Mouse (Mus musculus) embryonic facial prominence, embryonic 13.5 days (tissue): ENCODE results near the gene Rab11b. TPM values are rescaled to one million over a fixed set of nuclear protein-coding genes. Genes with fewer than 3 reads are reported as not detected.
A peak's percentile ranks its signal among the peaks of the same experiment; 100 is the strongest.
"Not testable (repeated sequence)": the region's sequence is repeated elsewhere in the genome, so short reads cannot be mapped to it uniquely, and the experiment has no call there.

Source experiments
- ATAC-seq: fragments of 200-750 bp; cut with Nextera tagmentation; 2 replicates; pipeline ENCODE4 v1.8.0; 2017; ENCODE audit warnings: low read depth; ENCODE audit not compliant: insufficient number of reproducible peaks, insufficient read depth, low FRiP score, low TSS enrichment
- H3K27ac ChIP-seq: fragments of 300-500 bp; sonication (generic); 2 replicates; pipeline ENCODE4 v1.5.1; 2015; ENCODE audit warnings: moderate library complexity, mild to moderate bottlenecking, inconsistent platforms
- H3K27me3 ChIP-seq: fragments of 300-500 bp; sonication (generic); 2 replicates; pipeline ENCODE4 v1.6.1; 2015; ENCODE audit warnings: mild to moderate bottlenecking, inconsistent platforms
- H3K36me3 ChIP-seq: fragments of 300-500 bp; sonication (generic); 2 replicates; pipeline ENCODE4 v1.6.1; 2015; ENCODE audit warnings: mild to moderate bottlenecking, inconsistent platforms
- H3K4me1 ChIP-seq: fragments of 300-500 bp; sonication (generic); 2 replicates; pipeline ENCODE4 v1.6.1; 2015; ENCODE audit warnings: inconsistent platforms
- H3K4me2 ChIP-seq: fragments of 300-500 bp; sonication (generic); 2 replicates; pipeline ENCODE4 v1.6.1; 2015; ENCODE audit warnings: moderate library complexity, mild to moderate bottlenecking, inconsistent platforms
- H3K4me3 ChIP-seq: fragments of 300-500 bp; sonication (generic); 2 replicates; pipeline ENCODE4 v1.5.1; 2015; ENCODE audit warnings: mild to moderate bottlenecking, inconsistent platforms
- H3K9ac ChIP-seq: fragments of 300-500 bp; sonication (generic); 2 replicates; pipeline ENCODE4 v1.6.1; 2015; ENCODE audit warnings: mild to moderate bottlenecking, inconsistent platforms
- H3K9me3 ChIP-seq: fragments of 300-500 bp; sonication (generic); 2 replicates; pipeline ENCODE4 v1.6.1; 2016; ENCODE audit warnings: inconsistent platforms
- WGBS: fragments of 180-500 bp; shearing (Covaris S2); methylation state at CpG from one replicate; pipeline ENCODE4 v1.1.7; 2015; ENCODE audit warnings: mixed read lengths; 5-methylcytosine and 5-hydroxymethylcytosine counted together
- polyA plus RNA-seq: library from polyadenylated mRNA; unstranded; fragments of >200 nt; fragmentation: Nextera tagmentation; extraction: Ambion mirVana; gene quantifications from 2 replicates; pipeline ENCODE4 v1.2.1, GENCODE M21; 2015

The Rab11b gene
- polyA plus RNA-seq, 1 experiment from 2014 or later, result 385 TPM

DNA sequence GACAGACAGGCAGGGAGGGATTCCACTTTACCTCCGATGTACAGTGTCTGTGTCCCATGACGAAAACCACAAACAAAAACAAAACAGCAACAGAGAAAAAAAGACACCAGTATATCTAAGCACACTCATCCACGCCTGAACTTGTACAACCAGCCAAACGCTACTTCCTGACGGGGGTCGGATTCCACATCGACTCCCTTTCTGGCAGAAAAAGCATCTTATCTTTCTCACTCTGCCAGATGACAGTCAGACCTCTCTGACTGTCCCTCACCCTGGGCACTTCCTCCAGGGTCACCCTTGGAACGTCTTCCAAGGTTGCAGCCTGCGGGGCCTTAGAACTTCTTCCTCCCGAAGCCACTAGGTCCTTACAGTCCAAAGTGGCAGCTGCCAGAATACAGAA, 26.8 kb downstream of the Rab11b start:
- H3K36me3 ChIP-seq, ATAC-seq, H3K9me3 ChIP-seq, H3K4me1 ChIP-seq, H3K4me3 ChIP-seq, H3K4me2 ChIP-seq, H3K27ac ChIP-seq, H3K9ac ChIP-seq, H3K27me3 ChIP-seq: not testable (repeated sequence)
- WGBS, result 67% methylated on average over 10 of the region's 10 CpGs

DNA sequence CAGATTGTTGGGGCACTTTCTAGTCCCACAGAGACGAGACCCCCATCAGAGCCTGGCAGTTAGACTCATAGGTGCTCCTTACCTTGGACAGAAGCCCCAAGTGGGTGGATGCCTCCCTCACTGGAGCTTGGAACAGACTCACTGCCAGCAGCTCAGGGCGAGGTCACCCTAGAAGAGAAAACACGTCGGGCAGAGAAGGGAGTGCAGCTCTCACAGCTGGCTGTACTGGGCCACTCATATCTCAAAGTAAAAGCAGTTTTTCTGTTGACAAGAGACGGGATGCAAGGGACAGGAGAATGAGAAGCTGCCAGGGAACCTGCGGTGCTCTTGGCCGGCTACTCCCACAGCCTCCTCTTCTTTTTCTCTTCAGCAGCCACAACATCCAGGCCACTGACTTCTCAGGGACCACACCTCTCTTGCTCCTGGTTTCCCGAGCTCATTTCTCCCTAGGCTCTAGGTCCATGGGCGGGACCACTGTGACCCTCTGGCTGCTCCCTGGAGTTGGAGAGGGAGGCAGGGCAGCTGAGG, 27.7 kb downstream of the Rab11b start:
- not testable (repeated sequence) for H3K4me2 ChIP-seq, H3K27me3 ChIP-seq, H3K4me1 ChIP-seq, H3K27ac ChIP-seq, H3K9ac ChIP-seq, H3K4me3 ChIP-seq, H3K36me3 ChIP-seq, H3K9me3 ChIP-seq, ATAC-seq
- 80% methylated on average over 9 of the region's 9 CpGs for WGBS

- Histone ChIP-seq H3K4me1 (no peaks in the 10 kb centered on the region), H3K4me2 (no peak overlapping the region), H3K36me3 (no peaks in the 10 kb centered on the region), H3K9me3 (no peaks in the 10 kb centered on the region), H3K9ac (no peak overlapping the region), H3K27ac (no peak overlapping the region), H3K27me3 (no peaks in the 10 kb centered on the region), H3K4me3 (no peak overlapping the region)
- ATAC-seq, result no peak
- WGBS, result 67% methylated on average over 2 of the region's 2 CpGs
Observed at GRCm38 (mm10) chr17:33729215-33729614, 31.1 kb downstream of the Rab11b start.

- Histone ChIP-seq H3K9me3 (no peaks in the 10 kb centered on the region), H3K4me1 (no peaks in the 10 kb centered on the region), H3K9ac (no peak overlapping the region), H3K36me3 (no peaks in the 10 kb centered on the region), H3K4me3 (no peak overlapping the region), H3K4me2 (no peak overlapping the region), H3K27ac (no peak overlapping the region), H3K27me3 (no peaks in the 10 kb centered on the region)
- 73% methylated on average over 2 of the region's 2 CpGs for WGBS
- no peak for ATAC-seq
Observed at GRCm38 (mm10) chr17:33728396-33728795, 31.9 kb downstream of the Rab11b start.

DNA sequence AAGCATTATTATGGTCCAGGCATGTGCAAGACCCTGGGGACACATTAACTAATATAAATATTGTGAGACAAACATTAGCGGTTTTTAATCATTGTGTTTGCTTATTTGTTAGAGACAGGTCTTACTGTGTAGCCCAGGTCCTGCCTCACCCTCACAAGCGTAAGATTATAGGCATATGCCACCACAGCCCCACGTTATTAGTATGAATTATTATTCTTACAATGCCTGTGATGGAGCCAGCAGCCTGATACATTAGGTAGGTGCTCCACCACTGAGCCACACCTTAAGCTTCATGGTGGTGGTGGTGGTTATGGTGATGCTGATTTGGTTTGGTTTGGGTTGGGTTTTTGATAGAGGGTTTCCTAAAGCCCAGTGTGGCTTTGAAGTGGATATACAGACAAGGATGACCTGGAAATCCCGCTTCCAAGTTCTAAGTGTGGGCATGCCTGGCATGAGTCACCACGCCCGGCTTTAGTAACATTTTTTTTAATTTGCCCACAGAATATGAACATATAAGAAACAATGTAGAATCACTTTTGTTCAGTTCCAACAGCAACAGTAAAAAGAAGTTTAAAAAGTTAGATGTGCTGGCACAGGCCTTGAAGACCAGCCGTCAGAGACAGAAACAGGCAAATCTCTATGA, 40.5 kb downstream of the Rab11b start:
- Histone ChIP-seq H3K9ac (no peak overlapping the region), H3K27ac (no peak overlapping the region), H3K27me3 (no peaks in the 10 kb centered on the region), H3K9me3 (no peaks in the 10 kb centered on the region), H3K4me2 (no peak overlapping the region), H3K36me3 (no peaks in the 10 kb centered on the region), H3K4me3 (no peak overlapping the region), H3K4me1 (peaks cover 3% of the 10 kb centered on the region; the same call in 1 of the 2 replicates)
- no peak for ATAC-seq
- WGBS, result 92% methylated on average over 7 of the region's 7 CpGs

DNA sequence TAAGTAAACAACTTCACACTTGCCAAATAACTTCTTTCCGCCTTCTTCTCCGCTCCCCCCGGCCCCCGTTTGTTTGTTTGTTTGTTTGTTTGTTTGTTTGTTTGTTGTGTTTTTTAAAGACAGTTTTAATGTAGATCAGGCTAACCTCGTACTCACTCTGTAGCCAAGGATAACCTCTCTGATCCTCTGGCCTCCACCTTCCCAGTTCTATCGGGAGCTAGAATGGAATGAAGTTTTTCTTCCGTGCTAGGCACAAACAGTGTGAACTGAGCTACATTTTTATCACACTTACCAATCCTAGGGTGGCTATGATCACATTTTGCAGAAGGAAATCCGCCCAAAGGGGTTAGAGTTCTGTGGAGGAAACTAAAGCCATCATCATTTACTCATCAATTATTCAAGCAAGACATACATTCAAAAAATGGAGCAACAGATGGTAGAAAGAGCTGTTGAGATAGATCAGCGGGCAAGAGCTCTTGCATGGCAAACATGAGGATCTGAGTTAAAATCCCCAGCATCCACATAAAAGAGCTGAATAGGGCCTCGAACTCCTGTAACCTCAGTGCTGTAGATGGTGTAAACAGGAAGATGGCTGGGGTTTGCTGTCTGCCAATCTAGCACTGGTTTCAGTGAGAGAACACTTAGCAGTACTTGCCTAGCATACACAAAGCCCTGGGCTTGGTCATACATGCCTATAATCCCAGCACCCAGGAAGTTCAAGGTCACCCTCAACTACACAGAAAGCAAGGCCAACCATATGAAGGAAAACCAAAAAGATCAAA, 41.2 kb downstream of the Rab11b start:
- no peaks in the 10 kb centered on the region for H3K36me3 ChIP-seq
- ATAC-seq, result no peak
- no peaks in the 10 kb centered on the region for H3K27me3 ChIP-seq
- peak overlapping the region; percentile 86 for H3K4me2 ChIP-seq
- peak overlapping the region; percentile 85 for H3K4me3 ChIP-seq
- no peaks in the 10 kb centered on the region for H3K9me3 ChIP-seq
- peaks cover 3% of the 10 kb centered on the region; the same call in 1 of the 2 replicates for H3K4me1 ChIP-seq
- H3K9ac ChIP-seq, result peak overlapping the region; percentile 75; the same call in 1 of the 2 replicates
- 48% methylated on average over 10 of the region's 10 CpGs for WGBS
- no peak overlapping the region for H3K27ac ChIP-seq

DNA sequence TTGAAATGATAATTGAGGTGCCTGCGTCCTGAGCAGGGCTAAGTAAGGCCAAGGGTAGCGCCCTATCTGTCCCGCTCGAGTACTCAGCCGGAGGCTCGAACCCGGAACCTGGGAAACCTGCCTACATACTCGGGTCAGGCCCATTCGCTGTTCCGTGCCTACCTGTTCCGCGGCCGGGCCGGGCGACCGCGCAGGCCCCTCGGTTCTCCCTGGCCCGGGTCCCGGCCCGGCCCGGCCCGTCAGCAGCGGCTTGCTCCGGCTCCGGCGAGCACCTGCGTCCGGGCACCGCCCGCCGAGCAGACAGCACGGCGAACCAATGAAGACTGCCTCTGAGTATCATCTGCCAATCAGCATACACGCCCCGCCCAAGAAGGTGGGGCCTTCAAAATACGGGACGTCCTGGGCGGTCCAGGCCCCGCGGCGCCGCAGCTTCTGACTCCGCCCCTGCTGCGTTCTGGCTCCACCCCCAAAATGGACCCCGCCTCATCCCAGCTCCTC, 41.9 kb downstream of the Rab11b start, which contains the start of gene March2:
Gene March2, minus strand, starts transcription at position 287 of the 498 bp plus-strand sequence.
- 1% methylated on average over 46 of the region's 46 CpGs for WGBS
- ATAC-seq, result peak; percentile 99
- Histone ChIP-seq H3K4me2 (peak within 1 kb of the TSS; percentile 86), H3K27ac (no peak within 1 kb of the TSS), H3K36me3 (no peaks in the 10 kb centered on the region), H3K9me3 (no peaks in the 10 kb centered on the region), H3K27me3 (no peaks in the 10 kb centered on the region), H3K4me3 (peak within 1 kb of the TSS; percentile 85), H3K4me1 (peaks cover 3% of the 10 kb centered on the region; the same call in 1 of the 2 replicates), H3K9ac (peak within 1 kb of the TSS; percentile 75)

DNA sequence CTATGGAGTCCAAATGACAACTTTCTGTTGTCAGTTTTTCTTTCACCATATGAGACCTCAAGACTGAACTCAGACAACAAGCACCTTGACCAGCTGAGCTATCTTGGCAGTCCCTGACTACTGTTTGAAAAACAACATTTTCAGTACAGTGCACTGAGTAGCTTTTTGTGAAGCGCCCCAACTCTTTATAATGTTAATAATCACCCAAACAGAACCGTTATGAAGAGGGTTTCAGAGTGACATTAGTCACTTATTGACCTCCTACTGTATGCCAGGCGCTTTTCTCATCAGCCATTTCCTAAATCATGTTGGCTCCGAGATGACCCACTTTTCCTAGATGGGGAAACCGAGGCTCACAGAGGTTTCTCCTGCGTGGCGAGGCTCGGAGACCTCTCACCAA, 42.3 kb downstream of the Rab11b start:
- H3K4me2 ChIP-seq, result peak overlapping the region; percentile 86
- WGBS, result 12% methylated on average over 8 of the region's 8 CpGs
- H3K4me3 ChIP-seq, result peak overlapping the region; percentile 85

GRCm38 (mm10) chr17:33717246-33717645, 43.1 kb downstream of the Rab11b start:
- Histone ChIP-seq H3K27me3 (no peaks in the 10 kb centered on the region), H3K36me3 (no peaks in the 10 kb centered on the region), H3K9me3 (no peaks in the 10 kb centered on the region), H3K4me3 (no peak overlapping the region), H3K4me2 (no peak overlapping the region), H3K4me1 (peaks cover 3% of the 10 kb centered on the region; the same call in 1 of the 2 replicates), H3K9ac (no peak overlapping the region), H3K27ac (no peak overlapping the region)
- ATAC-seq, result no peak
- WGBS, result 86% methylated on average over 1 of the region's 1 CpGs

More for the DNA sequence above, 42.3 kb downstream of the Rab11b start:
- no peaks in the 10 kb centered on the region for H3K27me3 ChIP-seq
- no peak overlapping the region for H3K27ac ChIP-seq
- peaks cover 3% of the 10 kb centered on the region; the same call in 1 of the 2 replicates for H3K4me1 ChIP-seq
- H3K9me3 ChIP-seq, result no peaks in the 10 kb centered on the region
- ATAC-seq, result no peak
- H3K9ac ChIP-seq, result peak overlapping the region; percentile 75
- H3K36me3 ChIP-seq, result no peaks in the 10 kb centered on the region

GRCm38 (mm10) chr17:33714779-33715178, 45.6 kb downstream of the Rab11b start:
- Histone ChIP-seq H3K4me3 (no peak overlapping the region), H3K27ac (no peak overlapping the region), H3K4me1 (peaks cover 3% of the 10 kb centered on the region; the same call in 1 of the 2 replicates), H3K9me3 (no peaks in the 10 kb centered on the region), H3K4me2 (no peak overlapping the region), H3K9ac (no peak overlapping the region), H3K27me3 (no peaks in the 10 kb centered on the region), H3K36me3 (peaks cover 5% of the 10 kb centered on the region; the same call in 1 of the 2 replicates)
- ATAC-seq, result no peak
- WGBS, result 90% methylated on average over 1 of the region's 1 CpGs

DNA sequence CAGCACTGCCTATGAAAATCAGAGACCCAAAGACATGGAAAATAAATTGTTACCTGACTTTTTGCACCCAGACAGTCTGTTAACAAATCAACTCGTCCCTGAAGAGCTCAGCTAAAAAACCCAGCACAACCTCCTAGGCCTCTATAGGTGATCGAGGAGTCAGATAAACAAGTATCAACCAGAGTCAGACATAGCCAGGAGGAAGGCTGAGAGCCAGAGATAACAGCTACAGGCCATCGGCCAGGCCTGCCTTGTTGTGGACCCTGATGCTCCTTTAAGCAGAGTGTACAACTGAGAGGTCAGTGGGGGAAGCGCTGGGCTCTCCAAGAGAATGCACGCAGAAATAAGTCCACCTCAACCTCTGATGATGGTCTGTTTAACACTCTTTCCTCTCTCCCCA, 47.1 kb downstream of the Rab11b start:
- no peak overlapping the region for H3K27ac ChIP-seq
- H3K36me3 ChIP-seq, result peaks cover 19% of the 10 kb centered on the region
- no peak for ATAC-seq
- WGBS, result 79% methylated on average over 5 of the region's 5 CpGs
- no peak overlapping the region for H3K4me3 ChIP-seq
- H3K4me2 ChIP-seq, result no peak overlapping the region
- H3K4me1 ChIP-seq, result peaks cover 3% of the 10 kb centered on the region; the same call in 1 of the 2 replicates
- H3K27me3 ChIP-seq, result no peaks in the 10 kb centered on the region
- H3K9me3 ChIP-seq, result no peaks in the 10 kb centered on the region
- H3K9ac ChIP-seq, result no peak overlapping the region
